Mouse (Mus musculus) neural tube, embryonic 10.5 days (tissue): ENCODE data around the gene Lztfl1.
"Not testable (repeated sequence)": the region's sequence is repeated elsewhere in the genome, so short reads cannot be mapped to it uniquely, and the experiment has no call there.

Source experiments
- DNase-seq: peaks from one replicate; pipeline ENCODE4 v3.0.0-alpha.2; 2017; ENCODE audit warnings: low spot score; ENCODE audit errors: extremely low spot score

The Lztfl1 gene

DNA sequence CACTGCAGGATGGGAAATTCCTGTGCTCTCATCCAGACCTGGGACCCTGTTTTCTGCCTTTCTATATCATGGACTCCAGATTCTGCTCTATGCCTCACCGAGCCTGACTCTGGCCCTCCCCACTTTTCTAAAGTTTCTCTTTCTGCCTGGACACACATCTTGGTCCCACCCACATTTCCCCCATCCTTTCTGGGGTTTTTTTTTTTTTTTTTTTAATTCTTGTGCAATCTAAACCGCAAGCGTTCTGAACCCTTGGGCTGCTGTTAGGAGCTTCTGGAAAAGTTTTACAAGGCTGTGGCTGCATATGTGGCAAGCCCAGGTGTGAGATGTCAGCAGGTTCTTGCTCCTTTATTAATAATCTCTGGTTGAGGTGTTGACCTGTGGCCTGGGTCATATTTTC is 33.8 kb downstream of the Lztfl1 start:
- no peak for DNase-seq

- DNase-seq = peak; percentile 28
Measured at GRCm38 (mm10) chr9:123679198-123679597, 38.3 kb downstream of the Lztfl1 start.

GRCm38 (mm10) chr9:123678327-123679105 is 39.0 kb downstream of the Lztfl1 start, which contains the start of the genes Ccr9 and Slc6a20a:
Gene Ccr9 (plus strand): TSS chr9:123678439.
Gene Slc6a20a (minus strand): TSS chr9:123678885.
- DNase-seq = peak; percentile 63

DNA sequence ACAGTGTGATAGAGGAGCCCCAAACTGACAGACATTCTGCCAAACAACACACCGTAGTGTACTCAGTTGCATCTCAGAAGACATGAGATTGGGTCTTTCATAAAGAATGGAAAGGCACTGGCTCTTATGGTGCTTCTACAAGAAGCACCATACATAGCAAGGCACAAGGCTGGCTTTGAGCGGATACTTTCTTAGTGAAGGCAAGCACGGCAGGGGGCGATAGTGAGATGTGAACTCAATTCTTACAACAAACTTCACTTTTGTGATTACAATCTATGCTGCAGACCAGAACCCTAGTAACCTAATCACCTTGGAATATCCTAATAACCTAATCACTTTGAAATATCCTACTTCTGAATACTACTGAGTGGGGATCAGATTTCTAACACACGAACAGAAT is 51.9 kb downstream of the Lztfl1 start:
- DNase-seq = peak; percentile 21

GRCm38 (mm10) chr9:123659986-123660676 is 57.4 kb downstream of the Lztfl1 start:
- DNase-seq = not testable (repeated sequence)

GRCm38 (mm10) chr9:123658981-123659380 is 58.5 kb downstream of the Lztfl1 start:
- no peak for DNase-seq

GRCm38 (mm10) chr9:123657457-123657856 is 60.0 kb downstream of the Lztfl1 start:
- no peak for DNase-seq

DNA sequence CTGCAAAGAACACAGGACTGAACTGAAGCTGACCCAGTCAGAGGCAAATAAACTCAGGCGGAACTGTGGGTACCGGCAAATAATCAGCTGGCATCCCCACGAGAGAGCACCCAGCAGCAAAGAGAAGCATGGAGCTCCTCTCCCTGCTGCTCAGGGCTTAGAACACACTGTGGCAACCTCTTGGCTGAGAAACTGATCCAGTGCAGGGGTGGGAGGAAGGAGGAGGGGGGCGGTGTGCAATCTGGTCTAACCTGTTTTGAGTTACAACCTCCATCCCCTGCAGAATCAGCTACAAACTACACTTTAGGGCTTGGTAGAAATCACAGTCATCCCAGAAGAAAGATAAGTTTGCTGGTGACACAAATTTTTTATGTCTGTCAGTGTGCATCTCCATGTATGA is 66.1 kb downstream of the Lztfl1 start:
- DNase-seq = no peak

DNA sequence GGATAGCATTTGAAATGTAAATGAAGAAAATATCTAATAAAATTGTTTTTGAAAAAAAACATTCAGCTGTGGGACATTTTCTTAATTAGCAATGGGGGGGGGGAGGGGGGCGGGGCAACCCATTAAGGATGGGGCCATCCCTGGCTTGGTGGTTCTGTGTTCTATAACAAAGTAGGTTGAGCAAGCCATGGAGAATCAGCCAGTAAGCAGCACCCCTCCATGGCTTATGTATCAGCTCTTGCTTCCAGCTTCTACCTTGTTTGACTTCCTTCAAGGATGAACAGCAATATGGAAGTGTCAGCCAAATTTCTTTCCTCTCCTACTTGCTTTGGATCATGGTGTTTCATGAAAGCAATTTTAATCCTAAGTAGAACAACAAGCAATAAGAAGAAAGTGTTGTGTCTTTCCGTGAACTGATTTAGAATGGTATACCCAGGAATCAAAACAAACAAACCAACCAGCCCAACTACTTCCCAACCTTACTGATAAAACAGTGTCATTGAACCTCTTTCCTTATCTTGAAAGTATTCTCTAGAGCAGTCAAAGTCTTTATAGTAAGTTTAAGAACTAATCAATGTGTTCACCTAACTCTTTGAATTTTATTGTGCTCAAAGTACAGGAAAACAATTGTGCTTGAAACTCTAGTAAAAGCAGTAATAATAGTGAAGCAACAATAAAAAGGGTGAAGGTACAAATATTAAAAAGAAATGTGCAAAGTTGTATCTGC is 67.5 kb downstream of the Lztfl1 start:
- no peak for DNase-seq
